Mouse (Mus musculus) T-helper 17 cell (primary cell): ENCODE results near the gene Rpusd3.

Source experiments
- in situ Hi-C, 2 experiments: fragments of 300-600 bp; cut with MboI, MseI; formaldehyde crosslinking; loops; 1 replicate in 1 of 2; 2 replicates in 1 of 2; pipeline ENCODE4 v1.15.1; 2025; ENCODE audit warnings: high pct_unique_total_duplicates in 2 of 2

The Rpusd3 gene

DNA sequence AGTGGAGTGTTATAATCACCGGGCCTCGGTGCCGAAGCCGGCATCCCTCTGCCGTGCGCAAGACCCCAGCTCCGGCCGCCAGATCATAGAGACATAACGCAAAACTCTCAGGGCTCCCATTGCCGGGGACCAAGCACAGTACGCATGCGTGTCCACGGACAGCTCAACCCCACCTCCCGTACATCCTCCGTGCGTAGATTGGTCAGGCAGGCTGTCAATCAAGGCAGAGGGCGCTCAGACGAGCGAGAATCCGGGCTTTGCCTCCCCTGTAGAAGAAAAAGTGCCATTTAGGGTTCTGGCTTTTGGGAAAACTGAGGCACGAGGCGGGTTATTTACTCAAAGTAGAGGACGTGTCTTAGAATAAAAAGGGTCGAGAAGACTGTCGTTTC is at the start of gene Rpusd3:
Gene Rpusd3, minus strand, starts transcription at position 142 of the 389 bp plus-strand sequence.
- in situ Hi-C loops = no loop called here

DNA sequence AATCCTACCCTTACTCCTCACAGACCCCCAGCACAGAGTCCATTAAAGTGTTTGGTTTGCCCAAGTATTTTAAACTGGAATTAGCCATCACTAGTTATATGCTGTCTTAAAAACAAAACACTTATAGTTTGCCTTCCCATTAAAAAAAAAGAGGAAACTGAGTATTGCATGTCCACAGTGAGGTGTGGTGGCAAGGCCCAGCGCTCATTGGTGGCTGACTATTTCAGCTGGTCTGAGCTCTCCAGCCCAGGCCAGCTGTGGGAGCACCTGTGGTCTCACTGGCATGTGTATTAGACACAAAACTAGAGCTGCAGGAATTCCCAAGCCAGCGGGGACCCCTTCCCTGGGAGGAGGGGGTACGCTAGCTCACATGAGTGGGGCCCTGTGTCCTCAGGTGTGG is 49.4 kb upstream of the Rpusd3 start:
- in situ Hi-C loops = no loop called here

DNA sequence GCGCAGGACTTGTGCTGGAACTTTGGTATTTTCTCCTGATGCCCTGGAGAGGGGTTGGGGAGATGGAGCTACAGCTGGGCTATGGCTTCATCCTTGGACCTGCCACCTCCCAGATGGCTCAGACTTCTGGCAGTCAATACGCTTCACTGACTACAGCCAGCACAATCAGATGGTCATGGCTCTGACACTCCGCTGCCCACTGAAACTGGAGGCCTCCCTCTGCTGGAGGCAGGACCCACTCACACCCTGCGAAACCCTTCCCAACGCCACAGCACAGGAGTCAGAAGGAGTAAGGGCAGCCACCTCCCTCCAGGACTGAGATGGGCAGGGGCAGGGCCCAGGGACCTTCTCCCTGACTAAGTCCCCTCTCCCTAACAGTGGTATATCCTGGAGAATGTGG is 46.5 kb upstream of the Rpusd3 start:
- in situ Hi-C loops = no loop called here

DNA sequence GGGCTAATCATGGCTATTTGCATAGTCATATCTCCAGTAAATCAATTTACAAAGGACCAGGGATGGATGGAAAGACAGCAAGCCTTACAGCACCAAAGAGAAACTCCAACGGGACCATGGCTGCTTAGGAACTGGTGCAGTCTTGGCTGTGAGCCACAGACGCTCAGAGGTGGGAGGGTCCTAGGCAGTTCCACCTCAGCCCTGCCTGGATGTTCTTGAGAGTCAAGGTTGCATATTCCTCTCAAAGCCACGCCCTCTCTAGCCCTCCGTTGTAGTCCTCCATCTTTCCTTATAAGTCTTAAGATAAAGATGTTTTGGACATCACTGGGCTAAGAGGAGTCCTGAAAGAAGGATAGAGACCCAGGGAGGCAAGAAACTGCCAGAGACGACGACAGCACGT is 44.9 kb upstream of the Rpusd3 start:
- in situ Hi-C loops = no loop called here

DNA sequence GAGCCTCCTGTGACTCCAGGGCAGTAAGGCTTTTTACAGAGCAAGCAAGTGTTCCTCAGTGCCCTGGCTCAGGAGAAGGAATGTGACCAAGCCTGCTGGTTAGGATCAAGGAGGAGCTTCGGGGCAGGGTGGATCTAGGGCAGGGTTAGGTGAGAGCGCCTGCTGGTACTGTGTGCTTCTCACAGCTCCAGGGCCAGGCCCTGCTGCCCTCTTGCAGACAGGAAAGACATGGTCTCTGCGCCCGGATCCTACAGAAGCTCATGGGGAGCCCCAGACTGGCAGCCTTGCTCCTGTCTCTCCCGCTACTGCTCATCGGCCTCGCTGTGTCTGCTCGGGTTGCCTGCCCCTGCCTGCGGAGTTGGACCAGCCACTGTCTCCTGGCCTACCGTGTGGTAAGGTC is 39.5 kb upstream of the Rpusd3 start:
- in situ Hi-C loops = no loop called here

DNA sequence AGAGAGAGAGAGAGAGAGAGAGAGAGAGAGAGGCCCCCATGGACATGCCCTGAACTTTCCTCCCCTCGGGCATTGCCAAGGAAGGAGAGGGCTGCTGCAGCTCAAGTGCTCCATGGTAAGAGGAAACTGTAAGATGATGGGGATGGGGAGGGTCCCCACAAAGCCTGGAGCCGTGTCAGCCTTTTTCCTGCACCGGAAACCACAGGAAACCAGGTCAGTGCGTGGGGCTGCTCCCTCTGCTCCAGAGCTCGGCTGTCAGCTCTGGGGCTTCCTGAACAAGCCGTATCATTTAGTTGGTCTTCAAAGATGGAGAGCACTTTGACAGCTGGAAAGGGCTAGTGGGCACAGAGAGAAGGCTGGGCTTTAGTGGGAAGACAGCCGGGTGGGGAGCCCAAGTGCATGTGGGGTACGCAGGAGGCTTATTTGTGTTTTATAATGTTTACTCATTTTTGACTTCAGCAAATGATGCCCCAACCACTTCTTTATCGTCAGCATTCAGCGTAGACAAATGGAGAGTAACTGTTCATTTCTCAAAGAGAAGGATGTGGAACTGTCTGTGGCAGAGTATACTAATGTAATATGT is 38.9 kb upstream of the Rpusd3 start, which contains the start of gene Il17re:
Gene Il17re, plus strand, starts transcription at position 533 of the 583 bp plus-strand sequence.
- in situ Hi-C loops = no loop called here

DNA sequence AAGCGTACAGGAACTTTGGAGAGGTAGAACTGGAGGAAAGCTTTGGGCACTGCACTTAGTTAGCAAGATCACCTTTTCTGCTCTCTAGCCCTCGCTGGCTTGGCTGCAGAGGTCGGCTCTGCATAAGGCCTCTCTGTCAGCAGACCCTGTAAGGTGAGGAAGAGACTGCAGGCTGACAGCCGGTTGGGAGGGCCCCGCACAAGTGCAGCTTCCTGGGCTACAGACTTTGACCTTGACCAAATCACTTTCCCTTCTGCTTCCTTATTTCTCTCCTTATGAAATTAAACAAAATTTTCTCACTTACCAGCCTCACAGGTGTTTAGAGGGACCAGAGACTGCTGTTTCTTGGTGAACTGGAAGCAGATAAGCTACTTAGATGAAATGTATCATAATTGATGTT is 35.9 kb upstream of the Rpusd3 start:
- in situ Hi-C loops = no loop called here

DNA sequence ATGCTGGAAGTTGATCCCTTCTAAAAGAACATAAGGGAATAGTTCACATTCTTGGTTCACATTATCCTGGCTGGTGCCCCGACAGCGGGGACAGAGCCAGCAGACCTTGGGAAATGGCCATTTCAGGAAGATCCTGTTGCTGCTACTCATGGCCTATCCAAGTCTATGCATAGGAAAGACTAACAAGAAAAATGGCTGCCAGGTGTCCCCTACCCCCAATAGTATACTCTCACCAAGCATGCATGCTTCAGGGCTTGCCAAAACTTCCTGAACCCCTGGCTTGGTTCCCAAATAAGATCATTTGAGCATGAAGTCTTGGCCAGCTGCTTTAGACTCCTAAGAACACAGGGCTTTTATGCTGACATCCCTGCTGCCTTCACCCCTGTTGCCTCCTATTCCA is 32.7 kb upstream of the Rpusd3 start:
- in situ Hi-C loops = no loop called here

DNA sequence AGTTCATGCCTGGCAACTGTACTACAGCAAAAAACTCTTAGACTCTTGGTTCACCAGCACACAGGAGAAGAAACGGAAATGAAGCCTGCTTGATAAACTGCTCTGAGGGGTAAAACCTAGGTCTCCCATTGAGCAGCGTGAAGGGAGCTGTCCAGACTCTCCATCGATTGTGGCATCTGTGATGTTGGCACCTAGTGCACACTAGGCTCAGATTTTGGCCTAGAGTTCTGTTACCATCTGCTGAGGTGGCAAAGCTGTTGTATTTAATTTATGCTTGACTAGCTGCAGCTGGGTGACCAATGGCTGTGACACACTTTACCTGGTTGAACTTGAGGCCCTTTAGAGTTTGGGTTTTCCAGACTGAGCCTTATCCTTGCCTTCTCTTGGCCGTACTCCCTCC is 28.5 kb upstream of the Rpusd3 start:
- in situ Hi-C loops = no loop called here

DNA sequence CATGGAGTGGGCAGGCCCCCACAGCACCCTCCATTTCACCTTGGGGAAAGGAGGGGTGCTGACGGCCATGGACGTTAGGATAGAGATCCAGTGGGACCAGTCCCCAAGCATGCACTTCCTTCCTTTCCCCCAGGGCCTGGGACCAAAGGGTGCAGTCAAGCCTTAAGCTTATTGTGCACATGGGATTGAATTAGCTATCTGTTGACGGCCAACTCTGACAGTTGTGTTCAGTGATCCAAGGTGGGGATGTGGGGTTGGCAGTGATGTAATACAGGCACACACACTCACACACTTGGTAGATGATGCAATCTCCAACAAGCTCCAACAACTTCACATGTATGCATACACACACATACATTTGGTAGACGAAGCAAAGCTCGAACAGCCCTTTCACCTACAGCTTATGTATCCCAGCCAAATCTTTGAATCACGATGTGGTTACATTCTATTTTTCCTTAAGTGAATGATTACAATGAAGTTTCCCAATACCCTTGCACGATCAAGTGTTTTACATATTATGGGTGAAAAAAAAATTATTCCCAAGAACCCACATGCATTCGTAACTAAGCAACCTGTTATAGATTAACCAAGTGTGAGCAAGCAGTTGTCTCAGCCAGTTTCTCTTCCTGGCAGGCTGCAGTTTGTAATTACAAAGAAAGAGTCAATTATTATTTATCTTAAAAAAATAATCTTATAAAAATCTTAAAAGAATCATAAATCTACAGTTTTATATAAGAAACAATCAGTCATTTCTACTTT is 25.2 kb upstream of the Rpusd3 start:
- in situ Hi-C loops = loop anchor here in 1 of 2 experiments (5.0 kb wide), 2 partner anchors 83 to 628 kb away; no protein-coding TSS in a partner anchor

DNA sequence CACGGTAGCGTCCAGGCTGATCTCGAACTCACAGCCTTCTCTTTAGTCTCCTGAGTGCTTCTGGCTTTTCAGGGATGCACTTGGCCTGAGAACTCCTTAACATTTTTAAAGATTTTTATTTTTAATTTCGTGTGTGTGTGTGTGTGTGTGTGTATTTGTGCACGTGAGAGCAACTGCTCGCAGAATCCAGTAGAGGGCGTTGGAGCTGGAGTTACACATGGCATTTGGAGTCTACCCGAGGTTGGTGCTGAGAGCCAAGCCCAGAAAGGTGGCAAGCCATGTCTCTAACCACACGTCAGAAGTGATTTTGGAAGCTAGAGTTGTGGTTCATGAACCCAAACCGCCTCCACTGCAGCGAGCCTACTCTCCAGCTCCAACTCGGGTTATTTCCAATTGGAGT is 24.0 kb upstream of the Rpusd3 start:
- in situ Hi-C loops = loop anchor here in 1 of 2 experiments (5.0 kb wide), 2 partner anchors 84 to 629 kb away; no protein-coding TSS in a partner anchor

DNA sequence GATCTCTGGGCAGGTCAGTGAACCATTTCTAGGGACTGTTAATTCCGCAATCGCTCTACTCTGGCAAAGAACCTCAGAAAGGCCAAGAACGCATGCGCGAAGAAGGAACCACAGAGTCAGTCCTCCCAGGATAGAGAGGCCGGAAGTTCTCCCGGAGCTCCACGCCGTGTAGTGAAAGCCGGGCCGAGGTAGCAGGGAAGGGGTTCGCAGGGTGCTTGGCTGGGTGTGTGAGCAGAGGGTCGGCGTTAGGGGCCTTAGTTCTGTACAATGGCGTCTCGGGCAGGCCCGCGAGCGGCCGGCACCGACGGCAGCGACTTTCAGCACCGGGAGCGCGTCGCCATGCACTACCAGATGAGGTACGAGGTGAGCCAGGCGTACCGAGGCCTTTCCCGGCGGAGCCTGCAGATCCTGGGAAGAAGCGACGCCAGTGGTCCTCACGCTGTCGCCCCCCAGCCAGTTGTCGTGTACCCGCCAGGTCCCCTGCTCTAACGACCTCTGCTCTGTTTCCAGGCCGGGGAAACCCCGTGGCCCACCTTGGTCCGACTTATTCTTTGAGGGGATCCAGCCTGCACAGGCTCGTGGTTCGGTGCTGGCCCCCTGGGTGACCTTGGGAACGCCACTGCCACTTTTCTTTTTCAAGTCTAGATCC is 23.4 kb upstream of the Rpusd3 start, which contains the start of gene Jagn1:
Gene Jagn1, plus strand, starts transcription at position 128 of the 649 bp plus-strand sequence.
- in situ Hi-C loops = loop anchor here in 1 of 2 experiments (5.0 kb wide), 2 partner anchors 85 to 630 kb away; no protein-coding TSS in a partner anchor

DNA sequence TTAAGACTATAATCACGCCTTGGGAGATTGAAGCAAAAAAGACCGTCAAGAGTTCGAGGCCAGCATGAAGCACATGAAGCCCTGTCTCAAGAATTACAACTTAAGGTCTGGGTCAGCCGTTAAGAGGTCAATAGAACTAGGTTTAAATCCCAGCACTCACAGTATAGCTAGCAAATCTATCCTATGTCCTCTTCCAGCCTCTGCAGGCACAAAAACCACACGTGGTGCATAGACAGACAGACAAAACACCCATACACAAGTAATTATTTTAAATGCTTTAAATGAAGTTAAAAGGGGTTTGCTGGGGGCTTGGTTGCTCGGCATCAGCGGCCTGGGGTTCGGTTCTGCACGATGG is 22.9 kb upstream of the Rpusd3 start:
- in situ Hi-C loops = loop anchor here in 1 of 2 experiments (5.0 kb wide), 2 partner anchors 85 to 630 kb away; no protein-coding TSS in a partner anchor

DNA sequence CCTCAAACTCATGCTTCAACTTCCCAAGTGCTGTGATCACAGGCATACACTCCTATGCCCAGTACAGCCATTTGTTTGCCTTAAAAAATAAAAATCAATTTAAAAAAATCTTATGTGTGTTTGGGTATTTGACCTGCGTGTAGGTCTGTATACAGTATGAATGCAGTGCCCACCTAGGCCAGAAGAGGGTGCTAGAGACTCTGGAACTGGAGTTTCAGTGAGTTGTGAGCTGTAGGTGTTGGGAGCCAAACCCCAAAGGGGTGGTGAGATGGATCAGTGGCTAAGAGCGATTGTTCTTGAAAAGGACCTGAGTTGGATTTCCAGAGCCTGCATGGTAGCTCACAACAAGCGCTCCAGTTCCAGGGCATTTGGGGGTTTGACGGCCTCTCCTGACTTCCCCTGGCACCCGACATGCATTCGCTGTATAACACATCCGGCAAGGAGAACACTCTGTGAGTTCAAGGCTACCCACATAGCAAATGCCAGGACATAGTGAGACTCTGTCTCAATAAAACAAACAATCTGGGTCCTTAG is 22.1 kb upstream of the Rpusd3 start:
- in situ Hi-C loops = loop anchor here in 1 of 2 experiments (5.0 kb wide), 2 partner anchors 86 to 631 kb away; no protein-coding TSS in a partner anchor

DNA sequence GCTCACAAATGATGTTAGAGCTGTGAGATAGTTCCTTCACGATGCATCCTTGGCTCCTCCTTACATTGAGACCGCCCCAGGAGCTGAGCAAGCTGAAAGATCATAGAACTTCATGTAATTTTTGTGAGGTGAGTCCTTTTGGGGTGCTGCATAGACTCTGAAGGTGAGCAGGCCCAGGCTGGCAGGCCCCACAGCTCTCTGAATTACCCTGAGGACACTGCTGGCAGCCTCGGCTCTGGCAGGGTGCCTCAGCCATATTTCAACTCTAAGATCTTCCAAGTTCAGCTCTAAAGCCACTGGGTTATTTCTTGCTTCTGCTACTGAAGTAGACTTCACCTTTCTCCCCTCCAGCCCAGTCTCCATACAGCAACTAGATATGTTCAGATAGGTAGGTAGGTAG is 21.5 kb upstream of the Rpusd3 start:
- in situ Hi-C loops = loop anchor here in 1 of 2 experiments (5.0 kb wide), 2 partner anchors 87 to 632 kb away; no protein-coding TSS in a partner anchor

DNA sequence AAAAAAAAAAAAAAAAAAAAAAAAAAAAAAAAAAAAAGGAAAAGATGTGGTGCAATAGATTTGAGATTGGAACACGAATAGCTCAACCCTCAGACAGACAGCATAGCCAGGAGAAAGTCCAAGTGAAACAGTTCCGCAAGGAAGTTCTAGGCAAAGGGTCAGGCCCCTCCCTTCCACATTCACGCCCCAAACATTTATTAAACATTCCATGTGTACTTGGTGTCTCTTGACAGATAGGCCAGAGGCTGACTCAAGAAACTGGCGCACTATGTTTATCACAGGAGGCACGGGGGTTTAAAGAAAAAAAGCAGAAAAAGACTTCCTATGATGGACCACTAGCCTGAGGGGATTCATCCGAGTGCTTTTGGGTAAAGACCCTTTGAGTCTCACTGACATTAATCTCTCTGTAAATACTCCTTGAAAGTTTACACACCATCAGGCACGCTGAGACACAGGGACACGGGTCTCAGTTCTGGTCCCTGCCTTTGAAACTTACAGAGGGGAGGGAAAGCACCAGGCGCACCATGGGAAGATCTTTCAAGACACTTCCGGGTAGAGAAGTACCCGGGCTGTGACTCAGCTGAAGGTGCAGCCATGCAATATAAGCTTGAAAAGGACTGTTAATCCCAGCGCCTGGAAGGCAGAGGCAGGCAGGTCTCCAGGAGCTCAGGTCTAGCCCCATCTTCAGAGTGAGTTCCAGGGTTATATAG is 19.7 kb upstream of the Rpusd3 start:
- in situ Hi-C loops = no loop called here

DNA sequence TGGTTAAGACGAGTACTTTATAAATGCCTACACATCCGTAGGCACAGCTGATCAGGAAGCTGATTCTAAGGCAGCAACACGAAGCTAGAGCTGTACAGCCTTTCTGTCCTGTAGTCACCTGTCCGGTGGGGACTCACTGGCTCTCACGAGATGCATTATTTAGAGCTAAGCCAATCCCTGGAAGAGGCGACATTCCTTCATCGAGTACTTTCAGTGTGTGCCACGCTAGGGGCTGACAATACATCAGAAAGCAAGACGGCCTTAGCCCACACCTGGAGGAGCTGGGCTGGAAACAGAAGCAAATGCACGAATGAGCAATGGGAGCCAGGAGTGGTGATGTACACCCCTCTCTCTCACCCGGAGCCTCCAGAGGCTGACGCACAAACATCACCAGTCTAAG is 18.0 kb upstream of the Rpusd3 start:
- in situ Hi-C loops = no loop called here

DNA sequence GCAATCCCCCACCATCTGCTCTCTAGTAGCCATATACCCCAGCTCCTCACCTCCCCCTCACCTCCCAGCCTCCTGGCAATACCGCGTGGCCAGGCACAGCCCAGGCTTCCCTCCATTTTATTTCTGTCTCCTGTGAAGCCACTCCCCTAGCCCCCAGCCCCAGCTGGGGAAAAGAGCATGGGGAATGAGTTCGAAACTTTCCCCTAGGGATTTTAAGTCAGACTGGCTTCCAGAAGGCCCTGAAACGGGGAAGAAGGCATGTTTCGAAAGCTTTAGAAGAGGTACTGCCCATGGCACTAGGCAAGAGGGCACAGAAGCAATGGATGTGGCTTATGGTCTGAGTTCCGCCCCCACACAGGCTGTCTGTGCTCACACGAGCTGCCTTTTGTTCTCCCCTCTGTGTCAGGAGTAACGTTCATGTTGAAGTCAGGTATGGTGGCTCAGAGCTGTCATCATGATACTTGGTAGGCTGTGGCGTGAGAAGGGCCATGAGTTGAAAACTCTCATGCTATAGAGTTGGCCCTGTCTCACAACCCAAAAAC is 16.6 kb upstream of the Rpusd3 start, which contains the start of gene Cidec:
Gene Cidec, minus strand, starts transcription at position 97 of the 542 bp plus-strand sequence.
- in situ Hi-C loops = no loop called here

DNA sequence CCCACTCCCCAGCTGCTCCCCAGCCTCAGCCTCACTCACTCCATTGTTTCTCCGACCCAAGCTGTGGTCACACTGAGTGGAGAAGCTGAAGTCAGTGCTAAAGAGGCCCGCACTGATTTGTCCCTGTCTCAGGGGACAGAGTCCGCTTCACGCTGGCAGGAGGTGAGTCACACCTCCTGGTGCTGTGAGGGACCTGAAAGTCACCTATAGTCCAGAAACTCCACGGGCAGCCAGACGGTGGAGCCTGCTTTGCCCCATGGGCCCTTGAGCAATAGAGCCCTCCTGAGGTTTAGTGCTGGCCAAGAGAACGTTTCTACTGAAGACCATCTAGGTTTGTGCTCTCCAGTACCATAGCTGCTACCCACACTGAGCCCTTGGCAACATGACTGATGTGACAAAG is 15.6 kb upstream of the Rpusd3 start:
- in situ Hi-C loops = no loop called here

DNA sequence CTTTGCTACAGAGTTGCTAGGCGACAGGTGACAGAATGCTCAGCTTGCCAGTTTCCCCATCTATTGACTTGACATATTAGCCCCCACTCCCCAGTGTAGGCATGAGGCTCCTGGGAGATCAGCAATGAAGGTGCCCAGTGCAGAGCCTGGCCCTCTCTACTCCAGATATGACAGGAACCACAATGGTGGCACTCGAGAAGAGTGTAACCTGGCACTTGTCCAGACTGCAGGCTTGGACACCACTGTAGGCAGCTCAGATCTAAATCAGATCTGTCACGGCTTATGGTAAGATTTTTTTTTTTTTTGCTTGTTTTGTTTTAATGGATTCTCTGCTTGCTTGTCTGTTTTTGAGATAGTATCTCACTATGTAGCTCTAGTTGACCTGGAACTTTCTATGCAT is 14.5 kb upstream of the Rpusd3 start:
- in situ Hi-C loops = no loop called here

DNA sequence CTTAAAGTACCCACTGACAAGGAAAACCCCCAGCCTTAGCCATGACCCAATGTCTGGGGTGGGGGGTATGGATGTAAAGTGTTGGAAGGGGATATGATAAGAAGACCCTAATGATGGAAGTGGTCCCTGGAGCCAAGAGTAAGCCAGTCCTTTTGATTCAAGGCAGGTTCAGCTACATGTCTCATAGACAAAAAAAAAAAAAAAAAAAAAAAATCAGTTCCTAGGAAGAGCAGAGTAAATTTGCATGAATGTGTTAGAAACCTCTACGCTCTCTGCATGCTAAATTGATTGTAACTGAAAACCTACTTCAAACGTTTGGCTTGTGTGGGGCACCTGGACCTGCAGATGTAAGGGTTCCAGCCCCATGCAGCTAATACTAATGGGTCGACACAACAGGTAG is 12.7 kb upstream of the Rpusd3 start:
- in situ Hi-C loops = no loop called here
